Mouse (Mus musculus) liver, embryonic 13.5 days (tissue): Measurements from ENCODE around the gene Auts2. TPM values are rescaled to one million over a fixed set of nuclear protein-coding genes. Genes with fewer than 3 reads are reported as not detected.
A peak's percentile ranks its signal among the peaks of the same experiment; 100 is the strongest.

Experiments used
- ATAC-seq: fragments of 200-750 bp; cut with Nextera tagmentation; 2 replicates; pipeline ENCODE4 v1.8.0; 2017; ENCODE audit warnings: low read depth, mild to moderate bottlenecking, moderate number of reproducible peaks, moderate library complexity
- DNase-seq: peaks from one replicate; pipeline ENCODE4 v3.0.0; 2022
- H3K27ac ChIP-seq: fragments of 300-500 bp; sonication (generic); 2 replicates; pipeline ENCODE4 v1.5.1; 2015; ENCODE audit warnings: moderate library complexity, mild to moderate bottlenecking, inconsistent platforms
- H3K27me3 ChIP-seq: fragments of 300-500 bp; sonication (generic); 2 replicates; pipeline ENCODE4 v1.6.1; 2015; ENCODE audit warnings: mild to moderate bottlenecking, inconsistent platforms
- H3K36me3 ChIP-seq: fragments of 300-500 bp; sonication (generic); 2 replicates; pipeline ENCODE4 v1.6.1; 2015; ENCODE audit warnings: mild to moderate bottlenecking, inconsistent platforms
- H3K4me1 ChIP-seq: fragments of 300-500 bp; sonication (generic); replicated peaks from 2 replicates; pipeline ENCODE4 v1.6.1; 2015; ENCODE audit warnings: inconsistent platforms
- H3K4me2 ChIP-seq: fragments of 300-500 bp; sonication (generic); 2 replicates; pipeline ENCODE4 v1.6.1; 2015; ENCODE audit warnings: inconsistent platforms, mild to moderate bottlenecking, moderate library complexity
- H3K4me3 ChIP-seq: fragments of 300-500 bp; sonication (generic); replicated peaks from 2 replicates; pipeline ENCODE4 v1.5.1; 2015; ENCODE audit warnings: mild to moderate bottlenecking, inconsistent platforms
- H3K9ac ChIP-seq: fragments of 300-500 bp; sonication (generic); 2 replicates; pipeline ENCODE4 v1.6.1; 2015; ENCODE audit warnings: mild to moderate bottlenecking, inconsistent platforms
- H3K9me3 ChIP-seq: fragments of 300-500 bp; sonication (generic); replicated peaks from 2 replicates; pipeline ENCODE4 v1.6.1; 2016; ENCODE audit warnings: inconsistent platforms
- WGBS: fragments of 180-500 bp; shearing (Covaris S2); methylation state at CpG from one replicate; pipeline ENCODE4 v1.1.7; 2015; ENCODE audit not compliant: insufficient replicate concordance; 5-methylcytosine and 5-hydroxymethylcytosine counted together
- polyA plus RNA-seq: library from polyadenylated mRNA; unstranded; fragments of >200 nt; fragmentation: Nextera tagmentation; extraction: Ambion mirVana; gene quantifications from 2 replicates; pipeline ENCODE4 v1.2.1, GENCODE M21; 2015

Auts2 gene
- polyA plus RNA-seq, 1 experiment from 2014 or later, result 1.5 TPM

DNA sequence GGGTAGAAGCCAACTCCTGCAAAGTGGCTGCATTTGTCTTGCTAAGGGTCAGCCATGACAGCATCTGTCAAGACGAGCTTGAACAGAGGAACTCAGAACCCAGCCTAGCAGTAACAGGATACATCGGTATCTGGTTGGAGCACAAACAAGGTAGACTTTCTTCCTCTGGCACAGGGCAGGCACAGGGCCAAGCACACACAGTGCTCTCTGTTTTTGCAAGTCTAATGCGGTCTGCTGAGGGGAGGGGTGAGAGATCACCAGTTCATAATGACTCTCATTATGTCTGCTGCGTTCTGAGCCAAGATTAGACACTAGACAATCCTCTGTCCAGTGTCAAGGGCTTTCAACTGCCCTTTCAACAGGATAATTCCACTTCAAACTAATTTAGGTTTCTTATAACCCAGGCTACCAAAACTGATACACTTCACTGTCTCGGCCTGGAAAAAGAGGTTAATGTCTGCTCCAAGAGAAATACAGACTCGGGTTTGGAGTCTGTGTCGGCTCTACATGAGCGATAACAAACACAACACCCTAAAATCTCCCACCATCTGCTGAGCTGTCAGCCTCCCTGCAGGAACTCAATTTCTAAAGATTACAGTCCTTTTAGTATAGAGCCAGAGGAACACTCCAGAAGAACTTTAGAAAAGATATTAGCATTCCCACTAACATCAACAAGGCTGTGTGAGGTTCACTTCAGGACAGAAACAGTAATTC, 313.3 kb downstream of the Auts2 start:
- no peaks in the 10 kb centered on the region for H3K9me3 ChIP-seq
- H3K27me3 ChIP-seq, result no peaks in the 10 kb centered on the region
- H3K27ac ChIP-seq, result no peak overlapping the region
- H3K4me1 ChIP-seq, result peaks cover 15% of the 10 kb centered on the region; the same call in 1 of the 2 replicates
- DNase-seq (no peak), ATAC-seq (0 out of 2 replicates have a peak, but pooled peaks have one; percentile 34)
- H3K9ac ChIP-seq, result no peak overlapping the region
- 45% methylated on average over 8 of the region's 8 CpGs for WGBS
- H3K4me3 ChIP-seq, result no peak overlapping the region
- H3K36me3 ChIP-seq, result no peaks in the 10 kb centered on the region
- H3K4me2 ChIP-seq, result no peak overlapping the region

DNA sequence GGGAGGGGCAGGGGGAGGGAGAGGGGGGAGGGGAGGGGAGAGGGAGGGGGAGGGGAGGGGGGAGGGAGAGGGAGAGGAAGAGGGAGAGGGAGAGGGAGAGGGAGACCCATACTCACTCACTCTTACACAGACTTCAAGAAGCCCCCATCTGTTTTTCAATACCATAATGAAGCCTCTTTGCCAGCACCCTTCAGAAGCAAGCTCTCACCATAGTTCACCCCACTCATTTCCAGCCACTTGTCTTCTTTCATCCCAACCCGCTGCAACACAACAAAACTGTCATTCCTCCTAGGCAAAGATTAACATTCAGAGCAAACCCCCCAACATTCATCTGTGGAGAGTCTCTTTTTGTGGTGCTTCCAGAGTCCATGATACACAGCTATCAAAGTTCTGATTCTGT, 314.1 kb downstream of the Auts2 start:
- no peaks in the 10 kb centered on the region for H3K9me3 ChIP-seq
- H3K36me3 ChIP-seq, result no peaks in the 10 kb centered on the region
- H3K4me2 ChIP-seq, result no peak overlapping the region
- ATAC-seq (no peak), DNase-seq (no peak)
- no peak overlapping the region for H3K9ac ChIP-seq
- H3K4me3 ChIP-seq, result no peak overlapping the region
- 57% methylated on average over 1 of the region's 1 CpGs for WGBS
- no peaks in the 10 kb centered on the region for H3K27me3 ChIP-seq
- no peak overlapping the region for H3K27ac ChIP-seq
- H3K4me1 ChIP-seq, result peaks cover 15% of the 10 kb centered on the region; the same call in 1 of the 2 replicates

DNA sequence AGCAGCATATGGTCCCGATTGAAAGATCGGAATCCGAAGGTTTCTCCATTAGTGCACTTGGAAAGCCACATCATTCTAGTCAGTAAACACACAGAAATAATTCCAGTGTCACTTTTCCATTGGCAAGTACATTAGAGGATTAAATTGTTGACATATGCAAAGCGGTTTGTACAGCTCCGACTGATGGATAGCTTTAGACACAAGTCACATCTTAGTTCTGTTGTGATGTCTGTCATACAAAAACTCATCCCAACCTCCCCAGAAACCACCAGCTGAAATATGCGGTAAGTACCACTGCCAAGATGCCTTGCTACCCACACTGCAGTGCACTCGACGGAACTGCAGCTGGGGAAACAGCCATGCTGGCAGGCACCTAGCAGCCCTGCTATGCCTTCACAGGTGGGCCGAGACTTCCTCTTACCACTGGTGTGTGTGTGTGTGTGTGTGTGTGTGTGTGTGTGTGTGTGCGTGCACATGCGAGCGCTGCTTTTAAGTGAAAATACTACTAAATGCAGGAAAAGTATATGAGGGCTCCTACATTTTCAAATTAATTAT, 322.7 kb downstream of the Auts2 start:
- H3K4me2 ChIP-seq, result no peak overlapping the region
- H3K4me3 ChIP-seq, result no peak overlapping the region
- no peak overlapping the region for H3K27ac ChIP-seq
- no peaks in the 10 kb centered on the region for H3K36me3 ChIP-seq
- no peak overlapping the region for H3K9ac ChIP-seq
- WGBS, result 81% methylated on average over 12 of the region's 12 CpGs
- no peaks in the 10 kb centered on the region for H3K27me3 ChIP-seq
- H3K4me1 ChIP-seq, result 0 out of 2 replicates have a peak, but pooled peaks cover 5% of the 10 kb centered on the region
- DNase-seq (no peak), ATAC-seq (no peak)
- no peaks in the 10 kb centered on the region for H3K9me3 ChIP-seq

DNA sequence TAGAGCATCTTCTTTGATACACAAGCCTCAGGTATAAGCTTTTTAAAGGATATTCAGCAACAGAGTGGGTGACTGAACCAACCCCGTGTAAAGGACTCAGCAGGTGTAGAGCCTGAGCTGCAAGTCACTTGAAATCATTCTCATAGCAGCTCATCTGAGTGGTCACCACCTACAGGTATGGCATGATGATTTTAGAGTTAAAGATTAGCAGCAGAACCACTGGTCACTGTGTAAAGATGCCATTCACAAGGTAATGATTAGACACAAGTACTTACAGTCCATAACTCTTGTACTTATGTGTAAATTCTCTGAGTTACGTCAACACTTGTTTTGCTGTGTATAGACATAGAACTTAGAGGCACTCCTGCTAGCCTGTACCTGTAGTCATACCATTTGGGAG, 327.0 kb downstream of the Auts2 start:
- Histone ChIP-seq H3K27me3 (no peaks in the 10 kb centered on the region), H3K4me3 (no peak overlapping the region), H3K36me3 (no peaks in the 10 kb centered on the region), H3K4me1 (0 out of 2 replicates have a peak, but pooled peaks cover 5% of the 10 kb centered on the region), H3K9me3 (no peaks in the 10 kb centered on the region), H3K27ac (no peak overlapping the region), H3K9ac (no peak overlapping the region), H3K4me2 (no peak overlapping the region)
- DNase-seq (no peak), ATAC-seq (peak; percentile 31; the same call in 1 of the 2 replicates)
- 65% methylated on average over 2 of the region's 2 CpGs for WGBS

DNA sequence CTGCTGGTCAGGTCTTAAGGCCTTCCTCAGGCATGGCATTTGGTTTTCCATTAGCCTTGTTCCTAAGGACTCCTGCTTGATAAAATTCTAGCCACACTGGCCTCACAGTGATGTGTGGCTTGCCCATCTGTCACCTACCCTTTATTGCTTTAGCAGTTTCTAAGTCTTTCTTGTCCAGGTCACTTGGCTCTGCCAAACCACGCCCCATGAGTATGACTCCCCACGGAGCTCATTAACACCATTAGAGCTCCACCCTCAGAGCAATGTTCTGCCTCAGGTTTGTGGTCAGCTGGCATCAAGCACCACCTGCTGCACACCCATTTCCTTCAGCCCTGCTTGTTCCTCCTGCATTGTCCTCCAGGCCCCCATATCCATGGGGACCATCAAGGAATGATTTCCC, 330.7 kb downstream of the Auts2 start:
- no peaks in the 10 kb centered on the region for H3K9me3 ChIP-seq
- 65% methylated on average over 2 of the region's 2 CpGs for WGBS

DNA sequence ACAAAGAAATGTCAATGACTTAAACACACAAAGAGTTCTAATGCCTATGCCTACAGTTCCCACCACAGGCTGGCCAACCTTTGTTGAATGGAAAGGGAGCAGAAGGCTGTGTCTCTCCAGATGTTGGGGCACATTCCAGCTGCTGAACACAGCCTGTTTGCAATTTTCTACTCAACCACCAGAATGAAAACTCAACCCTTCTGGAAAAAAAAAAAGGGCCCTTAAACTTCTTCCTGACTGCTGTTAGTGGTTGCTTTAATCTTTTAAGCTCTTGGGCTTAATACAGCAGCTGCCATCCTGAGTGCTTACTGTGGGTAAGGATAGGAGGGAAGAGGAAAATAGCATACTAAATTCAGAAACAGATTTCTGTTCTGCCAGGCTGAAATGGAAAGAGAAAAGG, 333.4 kb downstream of the Auts2 start:
- Histone ChIP-seq H3K4me3 (no peak overlapping the region), H3K9me3 (no peaks in the 10 kb centered on the region), H3K9ac (no peak overlapping the region), H3K36me3 (no peaks in the 10 kb centered on the region), H3K4me2 (no peak overlapping the region), H3K4me1 (no peaks in the 10 kb centered on the region), H3K27ac (no peak overlapping the region), H3K27me3 (no peaks in the 10 kb centered on the region)
- no peak for ATAC-seq
- no peak for DNase-seq

More for the DNA sequence above, 330.7 kb downstream of the Auts2 start:
- no peaks in the 10 kb centered on the region for H3K27me3 ChIP-seq
- H3K27ac ChIP-seq, result no peak overlapping the region
- no peak overlapping the region for H3K9ac ChIP-seq
- H3K4me2 ChIP-seq, result no peak overlapping the region
- DNase-seq (no peak), ATAC-seq (no peak)
- H3K4me1 ChIP-seq, result 0 out of 2 replicates have a peak, but pooled peaks cover 5% of the 10 kb centered on the region
- no peaks in the 10 kb centered on the region for H3K36me3 ChIP-seq
- no peak overlapping the region for H3K4me3 ChIP-seq

DNA sequence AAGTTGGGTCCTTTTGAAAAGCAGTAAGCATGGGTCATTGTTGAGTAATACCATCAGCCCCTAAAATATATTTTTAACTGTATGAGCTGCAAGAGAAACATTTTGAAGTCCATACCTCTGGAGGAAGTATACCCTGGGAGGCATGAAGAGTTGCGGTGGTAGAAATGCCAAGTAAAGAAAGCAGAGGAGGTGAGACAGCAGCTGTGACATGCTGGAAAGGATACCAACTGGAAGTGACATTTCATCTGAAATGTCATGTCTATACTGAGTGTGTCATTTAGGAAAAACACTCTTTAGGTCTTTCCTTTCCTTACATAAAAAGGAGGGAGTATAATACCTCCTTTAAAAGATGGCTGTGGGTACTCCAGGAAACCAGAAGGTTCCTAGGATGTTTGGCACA, 336.9 kb downstream of the Auts2 start:
- WGBS, result 78% methylated on average over 1 of the region's 1 CpGs
- ATAC-seq, result no peak

DNA sequence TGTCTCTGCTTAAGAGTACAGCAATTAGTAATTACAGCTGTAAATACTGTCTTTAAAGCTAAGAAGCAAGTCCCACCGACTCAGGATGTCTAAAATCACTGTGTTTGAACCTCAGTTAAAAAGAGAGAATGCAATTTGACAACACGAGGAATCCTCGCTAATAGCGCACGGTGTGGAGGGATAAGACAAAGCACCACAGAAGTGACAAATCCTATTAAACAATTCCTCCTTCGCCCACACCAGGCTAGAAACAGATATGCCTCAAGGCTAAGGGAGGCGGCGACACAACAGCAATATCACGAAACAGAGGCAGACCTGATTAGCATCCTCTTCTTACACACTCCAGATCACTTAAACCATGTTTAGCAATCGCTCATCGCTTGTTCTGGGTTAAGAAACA, 339.3 kb downstream of the Auts2 start:
- peaks cover 4% of the 10 kb centered on the region; the same call in 1 of the 2 replicates for H3K4me1 ChIP-seq
- H3K9ac ChIP-seq, result no peak overlapping the region
- H3K4me2 ChIP-seq, result no peak overlapping the region
- H3K9me3 ChIP-seq, result no peaks in the 10 kb centered on the region
- ATAC-seq (no peak), DNase-seq (no peak)
- no peak overlapping the region for H3K27ac ChIP-seq
- H3K36me3 ChIP-seq, result no peaks in the 10 kb centered on the region
- no peaks in the 10 kb centered on the region for H3K27me3 ChIP-seq
- H3K4me3 ChIP-seq, result no peak overlapping the region
- WGBS, result 71% methylated on average over 11 of the region's 11 CpGs

More for the DNA sequence above, 336.9 kb downstream of the Auts2 start:
- no peak for DNase-seq
- Histone ChIP-seq H3K4me3 (no peak overlapping the region), H3K27me3 (no peaks in the 10 kb centered on the region), H3K9me3 (no peaks in the 10 kb centered on the region), H3K36me3 (no peaks in the 10 kb centered on the region), H3K4me2 (no peak overlapping the region), H3K9ac (no peak overlapping the region), H3K27ac (no peak overlapping the region), H3K4me1 (peaks cover 4% of the 10 kb centered on the region; the same call in 1 of the 2 replicates)

DNA sequence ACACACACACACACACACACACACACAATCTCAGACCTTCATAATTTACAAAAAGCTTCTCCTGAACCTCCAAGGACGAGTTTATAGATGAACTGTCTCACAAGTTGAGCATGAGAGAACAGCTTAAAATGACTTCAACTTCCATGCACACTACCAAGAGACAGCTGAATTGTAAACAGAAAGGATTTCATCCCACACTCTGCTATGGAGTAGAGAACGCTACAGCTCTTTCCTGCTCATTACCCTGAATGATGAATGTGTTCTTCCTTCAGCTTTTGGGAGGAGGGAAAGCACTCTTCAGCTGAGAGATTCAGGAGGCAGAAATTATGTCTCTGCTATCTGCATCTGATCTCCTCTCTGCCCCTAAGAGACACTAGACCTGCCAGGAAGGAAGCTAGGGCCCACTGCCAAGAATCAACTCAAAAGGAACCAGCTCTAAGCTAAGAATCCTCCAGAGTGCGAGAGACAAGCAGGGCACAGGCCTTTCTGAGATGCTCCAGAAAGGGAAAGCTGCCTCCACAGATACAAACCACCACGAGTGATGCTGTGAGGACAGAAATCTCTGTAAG, 342.0 kb downstream of the Auts2 start:
- H3K36me3 ChIP-seq, result no peaks in the 10 kb centered on the region
- no peak overlapping the region for H3K4me2 ChIP-seq
- no peaks in the 10 kb centered on the region for H3K27me3 ChIP-seq
- H3K4me3 ChIP-seq, result no peak overlapping the region
- WGBS, result 39% methylated on average over 4 of the region's 4 CpGs
- no peak overlapping the region for H3K27ac ChIP-seq
- H3K9ac ChIP-seq, result no peak overlapping the region
- no peak for DNase-seq
- ATAC-seq, result no peak
- H3K9me3 ChIP-seq, result no peaks in the 10 kb centered on the region
- peaks cover 4% of the 10 kb centered on the region; the same call in 1 of the 2 replicates for H3K4me1 ChIP-seq

DNA sequence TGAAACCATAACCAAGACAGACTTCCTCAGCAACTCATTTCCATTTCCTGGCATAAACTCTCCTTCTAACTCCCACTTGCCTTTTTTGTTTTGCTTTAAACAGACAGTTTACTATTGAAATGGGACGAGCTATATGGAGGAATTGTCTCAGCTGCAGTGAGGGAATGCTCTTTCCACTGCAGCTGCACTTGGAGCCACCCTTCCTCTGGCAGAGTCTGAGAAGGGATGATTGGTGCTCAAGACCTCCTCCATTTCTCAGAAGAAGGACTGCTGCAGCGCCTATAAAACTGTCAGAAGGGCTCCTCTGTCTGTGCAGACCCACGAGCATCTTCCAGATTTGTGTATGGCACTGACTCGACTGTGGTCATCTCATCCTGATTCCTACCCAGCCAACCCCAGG, 342.5 kb downstream of the Auts2 start:
- DNase-seq (no peak), ATAC-seq (no peak)
- Histone ChIP-seq H3K4me2 (no peak overlapping the region), H3K9ac (no peak overlapping the region), H3K4me1 (peaks cover 4% of the 10 kb centered on the region; the same call in 1 of the 2 replicates), H3K27ac (no peak overlapping the region), H3K36me3 (no peaks in the 10 kb centered on the region), H3K27me3 (no peaks in the 10 kb centered on the region), H3K9me3 (no peaks in the 10 kb centered on the region), H3K4me3 (no peak overlapping the region)
- WGBS, result 49% methylated on average over 4 of the region's 4 CpGs

DNA sequence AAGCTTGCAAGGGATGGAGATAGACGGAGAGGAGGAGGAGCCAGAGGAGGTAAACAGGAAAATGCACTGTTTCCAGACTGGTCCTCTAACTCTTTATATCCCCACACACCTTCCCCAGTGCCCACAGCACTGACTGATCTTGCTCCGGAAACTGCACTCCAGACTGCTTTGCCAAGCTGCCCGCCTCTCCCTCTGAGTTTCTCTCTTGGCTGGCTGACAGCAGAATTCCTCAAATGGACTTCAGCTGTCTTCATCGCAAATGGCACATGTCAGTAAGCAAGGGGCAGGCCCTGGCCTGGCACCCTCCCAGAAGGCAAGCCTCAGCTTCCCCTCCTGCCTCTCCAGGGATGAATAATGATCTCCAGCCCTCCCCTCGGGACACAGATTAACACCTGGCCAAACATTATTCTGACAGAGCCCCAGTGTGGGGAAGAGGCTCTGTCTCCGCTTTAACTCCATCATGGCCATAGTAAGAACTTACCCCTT, 348.1 kb downstream of the Auts2 start:
- ATAC-seq (no peak), DNase-seq (no peak)
- H3K4me3 ChIP-seq, result no peak overlapping the region
- H3K9ac ChIP-seq, result no peak overlapping the region
- H3K9me3 ChIP-seq, result no peaks in the 10 kb centered on the region
- no peaks in the 10 kb centered on the region; the same call in 1 of the 2 replicates for H3K4me1 ChIP-seq
- H3K36me3 ChIP-seq, result no peaks in the 10 kb centered on the region
- H3K4me2 ChIP-seq, result no peak overlapping the region
- 49% methylated on average over 6 of the region's 6 CpGs for WGBS
- H3K27me3 ChIP-seq, result no peaks in the 10 kb centered on the region
- H3K27ac ChIP-seq, result no peak overlapping the region
